Mouse (Mus musculus): ENCODE data around the gene Cfap57. TPM values are rescaled to one million over a fixed set of nuclear protein-coding genes. Genes with fewer than 3 reads are reported as not detected.
"Not testable (repeated sequence)": the region's sequence is repeated elsewhere in the genome, so short reads cannot be mapped to it uniquely, and the experiment has no call there.

Gene Cfap57
- total RNA-seq, 2 experiments from 2014 or later = 0.72 to 0.82 TPM

- H3K27ac ChIP-seq = no peak overlapping the region
- no peak for TF ChIP-seq CTCF (IDR thresholded peaks at IDR 0.05)
- no peak overlapping the region for H3K4me3 ChIP-seq
- no peak for DNase-seq (ENCODE audit: extremely low spot score in 1 of 2, low spot score in 2 of 2)
- intact Hi-C loops (cut with DNase I) = no loop called here
These were observed 87.4 kb downstream of the Cfap57 start for GRCm38 (mm10) chr4:118533156-118533555.

GRCm38 (mm10) chr4:118532663-118533062 lies 87.9 kb downstream of the Cfap57 start:
- H3K4me3 ChIP-seq = no peak overlapping the region
- no peak overlapping the region for H3K27ac ChIP-seq
- no peak for DNase-seq (ENCODE audit: extremely low spot score in 1 of 2, low spot score in 2 of 2)
- intact Hi-C loops (cut with DNase I) = no loop called here
- TF ChIP-seq CTCF (IDR thresholded peaks at IDR 0.05) = no peak

GRCm38 (mm10) chr4:118527720-118528119 lies 92.9 kb downstream of the Cfap57 start:
- intact Hi-C loops (cut with DNase I) = no loop called here
- H3K4me3 ChIP-seq = no peak overlapping the region
- DNase-seq (ENCODE audit: extremely low spot score in 1 of 2, low spot score in 2 of 2) = no peak
- H3K27ac ChIP-seq = no peak overlapping the region
- TF ChIP-seq CTCF (IDR thresholded peaks at IDR 0.05) = no peak

- H3K27ac ChIP-seq = no peak overlapping the region
- no peak for DNase-seq (ENCODE audit: extremely low spot score in 1 of 2, low spot score in 2 of 2)
- intact Hi-C loops (cut with DNase I) = no loop called here
- H3K4me3 ChIP-seq = no peak overlapping the region
- no peak for TF ChIP-seq CTCF (IDR thresholded peaks at IDR 0.05)
These were observed 93.3 kb downstream of the Cfap57 start for GRCm38 (mm10) chr4:118527335-118527681.

GRCm38 (mm10) chr4:118526408-118527334 lies 93.9 kb downstream of the Cfap57 start, which contains the start of gene 2610528J11Rik:
Gene 2610528J11Rik (plus strand): TSS chr4:118526999.
- intact Hi-C loops (cut with DNase I) = no loop called here
- Histone ChIP-seq H3K4me3 (no peak within 1 kb of the TSS), H3K27ac (no peak within 1 kb of the TSS)
- DNase-seq (ENCODE audit: extremely low spot score in 1 of 2, low spot score in 2 of 2) = no peak
- no peak for TF ChIP-seq CTCF (IDR thresholded peaks at IDR 0.05)

GRCm38 (mm10) chr4:118525779-118526178 lies 94.8 kb downstream of the Cfap57 start:
- Histone ChIP-seq H3K27ac (no peak overlapping the region), H3K4me3 (no peak overlapping the region)
- intact Hi-C loops (cut with DNase I) = no loop called here
- no peak for TF ChIP-seq CTCF (IDR thresholded peaks at IDR 0.05)
- DNase-seq (ENCODE audit: extremely low spot score in 1 of 2, low spot score in 2 of 2) = no peak

GRCm38 (mm10) chr4:118523976-118524375 lies 96.6 kb downstream of the Cfap57 start:
- no peak for DNase-seq (ENCODE audit: extremely low spot score in 1 of 2, low spot score in 2 of 2)
- TF ChIP-seq CTCF (IDR thresholded peaks at IDR 0.05) = no peak
- Histone ChIP-seq H3K4me3 (no peak overlapping the region), H3K27ac (no peak overlapping the region)
- intact Hi-C loops (cut with DNase I) = no loop called here

GRCm38 (mm10) chr4:118522248-118522647 lies 98.3 kb downstream of the Cfap57 start:
- TF ChIP-seq CTCF (IDR thresholded peaks at IDR 0.05) = no peak
- no peak for DNase-seq (ENCODE audit: extremely low spot score in 1 of 2, low spot score in 2 of 2)
- Histone ChIP-seq H3K4me3 (no peak overlapping the region), H3K27ac (no peak overlapping the region)
- intact Hi-C loops (cut with DNase I) = no loop called here

- Histone ChIP-seq H3K27ac (no peak overlapping the region), H3K4me3 (no peak overlapping the region)
- intact Hi-C loops (cut with DNase I) = no loop called here
- no peak for TF ChIP-seq CTCF (IDR thresholded peaks at IDR 0.05)
- DNase-seq (ENCODE audit: extremely low spot score in 1 of 2, low spot score in 2 of 2) = no peak
These were observed 102.4 kb downstream of the Cfap57 start for GRCm38 (mm10) chr4:118518208-118518607.

GRCm38 (mm10) chr4:118517497-118518146 lies 103.0 kb downstream of the Cfap57 start:
- no peak overlapping the region for H3K4me3 ChIP-seq
- intact Hi-C loops (cut with DNase I) = no loop called here
- no peak for TF ChIP-seq CTCF (IDR thresholded peaks at IDR 0.05)
- H3K27ac ChIP-seq = no peak overlapping the region
- DNase-seq (ENCODE audit: extremely low spot score in 1 of 2, low spot score in 2 of 2) = no peak

- intact Hi-C loops (cut with DNase I) = no loop called here
These were observed 103.7 kb downstream of the Cfap57 start for GRCm38 (mm10) chr4:118516699-118517496.

GRCm38 (mm10) chr4:118509050-118509449 lies 111.5 kb downstream of the Cfap57 start:
- intact Hi-C loops (cut with DNase I) = no loop called here
- no peak for TF ChIP-seq CTCF (IDR thresholded peaks at IDR 0.05)
- DNase-seq (ENCODE audit: extremely low spot score in 1 of 2, low spot score in 2 of 2) = no peak
- Histone ChIP-seq H3K4me3 (no peak overlapping the region), H3K27ac (0 out of 2 replicates have a peak overlapping the region, but pooled peaks have one; percentile 18)

More at GRCm38 (mm10) chr4:118516699-118517496, 103.7 kb downstream of the Cfap57 start:
- TF ChIP-seq CTCF (IDR thresholded peaks at IDR 0.05) = peak; percentile 19
- no peak overlapping the region for H3K4me3 ChIP-seq
- no peak for DNase-seq (ENCODE audit: extremely low spot score in 1 of 2, low spot score in 2 of 2)
- H3K27ac ChIP-seq = no peak overlapping the region

GRCm38 (mm10) chr4:118507171-118507570 lies 113.4 kb downstream of the Cfap57 start:
- intact Hi-C loops (cut with DNase I); DNase-seq (ENCODE audit: extremely low spot score in 1 of 2, low spot score in 2 of 2); H3K27ac ChIP-seq; H3K4me3 ChIP-seq: not testable (repeated sequence)

All from left cerebral cortex, adult 2 months (tissue).